Comparison of ENCODE assay signal across 26 mouse cellular contexts in the genomic region with DNA sequence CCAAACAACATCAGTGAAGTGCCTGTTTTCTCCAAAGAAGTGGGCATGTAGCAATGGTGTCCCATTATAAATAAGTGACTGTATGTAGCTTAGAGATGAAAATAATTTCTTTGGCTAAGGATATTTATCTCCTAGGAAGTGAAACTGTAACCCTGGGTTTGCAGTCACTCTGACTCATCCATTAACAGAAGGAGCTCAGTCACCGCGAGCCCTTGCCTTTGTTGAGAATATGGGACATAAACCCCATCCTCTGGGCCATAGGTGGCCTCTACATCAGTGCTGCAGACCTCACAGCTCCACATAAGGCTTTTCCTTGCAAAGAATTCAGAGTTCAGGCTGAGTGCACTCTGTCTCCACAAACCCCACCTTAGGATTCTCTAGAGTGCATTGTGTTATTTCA.
DNase-seq lines count a peak whose midpoint lies in the region; ATAC-seq lines count a peak whose summit lies in the region.
"Had no signal": no experiment of that assay in that cellular context is flagged by ENCODE, and none has a peak within 500 bp of the region (broad histone marks: within the 10 kb centered on the region; RNA-seq: fewer than 3 reads in every experiment).

No protein-coding gene starts in this region.

- DNase-seq in heart, adult 11 months = peak; percentile 36
- no peak for DNase-seq in heart, embryonic 10.5 days (ENCODE audit: low spot score)
- peak; percentile 64 for DNase-seq in 416B (ENCODE audit: low read depth)
- DNase-seq in lung, postnatal 36 days = no peak
- no peak for DNase-seq in heart, postnatal 4 days
- DNase-seq: adrenal gland, postnatal 10 days; cerebellum, adult 11 months; cerebellum, adult 2 months; cerebellum, postnatal 10 days; cerebellum, postnatal 36 days; embryo, embryonic 11 days; gastrocnemius, adult 2 months; gastrocnemius, postnatal 25 days; heart, postnatal 14 days had no signal

- H3K4me3 ChIP-seq in heart, embryonic 10.5 days = no peak overlapping the region
- no peak overlapping the region for H3K4me3 ChIP-seq in macrophage (ENCODE audit: inconsistent target)
- H3K4me3 ChIP-seq: embryonic facial prominence, embryonic 10.5 days; embryonic facial prominence, embryonic 13.5 days; erythroblast, embryonic 14.5 days; forebrain, embryonic 12.5 days; forebrain, embryonic 15.5 days; gastrocnemius, adult 2 months; heart, embryonic 13.5 days; hindbrain, embryonic 12.5 days; hindbrain, embryonic 15.5 days had no signal

- no peaks in the 10 kb centered on the region for H3K36me3 ChIP-seq in heart, embryonic 10.5 days
- H3K36me3 ChIP-seq in macrophage (ENCODE audit: inconsistent target) = no peaks in the 10 kb centered on the region
- H3K36me3 ChIP-seq: embryonic facial prominence, embryonic 10.5 days; embryonic facial prominence, embryonic 13.5 days; forebrain, embryonic 12.5 days; forebrain, embryonic 15.5 days; heart, embryonic 13.5 days; hindbrain, embryonic 12.5 days; hindbrain, embryonic 15.5 days had no signal

- peaks cover 100% of the 10 kb centered on the region for H3K79me2 ChIP-seq in macrophage (ENCODE audit: inconsistent target)

- no peaks in the 10 kb centered on the region for H3K9me3 ChIP-seq in heart, embryonic 10.5 days
- H3K9me3 ChIP-seq: embryonic facial prominence, embryonic 10.5 days; embryonic facial prominence, embryonic 13.5 days; forebrain, embryonic 12.5 days; forebrain, embryonic 15.5 days; heart, embryonic 13.5 days; hindbrain, embryonic 12.5 days; hindbrain, embryonic 15.5 days had no signal

- 93% methylated on average over 2 of the region's 2 CpGs for WGBS in heart, embryonic 10.5 days
- WGBS in macrophage (ENCODE audit: missing documents) = 18% methylated on average over 2 of the region's 2 CpGs

- no peak overlapping the region for H3K27ac ChIP-seq in heart, embryonic 10.5 days
- 0 out of 2 replicates have a peak overlapping the region, but pooled peaks have one; percentile 2 for H3K27ac ChIP-seq in macrophage
- H3K27ac ChIP-seq: embryonic facial prominence, embryonic 10.5 days; embryonic facial prominence, embryonic 13.5 days; forebrain, embryonic 12.5 days; forebrain, embryonic 15.5 days; heart, embryonic 13.5 days; hindbrain, embryonic 12.5 days; hindbrain, embryonic 15.5 days had no signal

- H3K4me1 ChIP-seq in heart, embryonic 10.5 days = peaks cover 8% of the 10 kb centered on the region
- H3K4me1 ChIP-seq: hindbrain, embryonic 12.5 days had no signal

- ATAC-seq in megakaryocyte progenitor cell, adult 5-6 weeks (replicated peaks; ENCODE audit: poor library complexity) = peak; percentile 44; the same call in 1 of the 2 replicates
- ATAC-seq: forebrain, embryonic 15.5 days; intestine, postnatal 0 days; Patski had no signal

- H3K27me3 ChIP-seq in heart, embryonic 10.5 days (ENCODE audit: insufficient read depth, poor library complexity, severe bottlenecking) = no peaks in the 10 kb centered on the region
- H3K27me3 ChIP-seq: embryonic facial prominence, embryonic 13.5 days; forebrain, embryonic 12.5 days; forebrain, embryonic 15.5 days; heart, embryonic 13.5 days; hindbrain, embryonic 12.5 days; hindbrain, embryonic 15.5 days; Patski had no signal

Comparison
In these comparisons a context has a peak if more than half of its experiments do, and no peak if none do; other contexts are left out.
1. DNase-seq: peak in heart, adult 11 months (single experiment) and 416B (single experiment); none in heart, embryonic 10.5 days (single experiment), lung, postnatal 36 days (single experiment) and heart, postnatal 4 days (single experiment).